ENCODE assay signal across 8 mouse cellular contexts in genomic region chr1:91574208-91574607, GRCm38 (mm10). TPM values are rescaled to one million over a fixed set of nuclear protein-coding genes. Genes with fewer than 3 reads are reported as not detected.
DNase-seq lines count a peak whose midpoint lies in the region; ATAC-seq lines count a peak whose summit lies in the region.

No protein-coding gene starts in this region.

- peak; percentile 63; the same call in 1 of the 2 replicates for ATAC-seq in embryonic facial prominence, embryonic 14.5 days (ENCODE audit: low read depth)

- 65% methylated on average over 3 of the region's 3 CpGs for WGBS in embryonic facial prominence, embryonic 14.5 days

- no peak overlapping the region for H3K4me2 ChIP-seq in embryonic facial prominence, embryonic 14.5 days (ENCODE audit: low read depth, low read length)

- H3K27ac ChIP-seq in embryonic facial prominence, embryonic 14.5 days (replicated peaks; ENCODE audit: low read depth, low read length), result no peak overlapping the region

- no peak overlapping the region for H3K4me3 ChIP-seq in embryonic facial prominence, embryonic 14.5 days (ENCODE audit: low read depth, low read length)

- H3K27me3 ChIP-seq in embryonic facial prominence, embryonic 14.5 days (replicated peaks; ENCODE audit: control insufficient read depth, insufficient read depth, low read length), result no peaks in the 10 kb centered on the region

- H3K36me3 ChIP-seq in embryonic facial prominence, embryonic 14.5 days (ENCODE audit: control insufficient read depth, insufficient read depth, low read length), result no peaks in the 10 kb centered on the region

- peak; percentile 22 for DNase-seq in cerebellum, adult 8-10 months
- DNase-seq in cerebellum, adult 11 months, result no peak
- peak; percentile 68 for DNase-seq in urinary bladder, postnatal 14 days (ENCODE audit: low spot score)
- DNase-seq in urinary bladder, adult 2 months (ENCODE audit: low spot score), result no peak
- DNase-seq in embryonic facial prominence, embryonic 14.5 days (ENCODE audit: low spot score), result peak; percentile 72
- DNase-seq in layer of hippocampus, adult 18-20 months (ENCODE audit: low spot score in 2 of 2), result peak; percentile 13 to 72
- peak; percentile 43 for DNase-seq in lung, postnatal 25 days (ENCODE audit: low spot score)
- peak; percentile 16 to 30 for DNase-seq in thymus, adult 18-20 months

- no peak overlapping the region for H3K9ac ChIP-seq in embryonic facial prominence, embryonic 14.5 days (ENCODE audit: low read depth, low read length)

- no peaks in the 10 kb centered on the region for H3K4me1 ChIP-seq in embryonic facial prominence, embryonic 14.5 days (ENCODE audit: control insufficient read depth, insufficient read depth, low read length)

- H3K9me3 ChIP-seq in embryonic facial prominence, embryonic 14.5 days (ENCODE audit: control insufficient read depth, low read length), result no peaks in the 10 kb centered on the region

RNA-seq across cellular contexts. Expression of gene Asb1, which starts 33.9 kb away (rescaled TPM):
- polyA plus RNA-seq in urinary bladder, adult 2 months (2012; rRNA removed), result 10.6 and 11.3 TPM in 2 replicates
- 8.0 TPM in 2 replicates for polyA plus RNA-seq in embryonic facial prominence, embryonic 14.5 days (2014; fragmentation: Nextera tagmentation; extraction: Ambion mirVana)
- 10 to 100 TPM; 39.9 to 43.5 TPM for total RNA-seq in layer of hippocampus, adult 18-20 months (2021)

Comparison
In these comparisons a context has a peak if more than half of its experiments do, and no peak if none do; other contexts are left out.
1. DNase-seq: peak in cerebellum, adult 8-10 months (single experiment), urinary bladder, postnatal 14 days (single experiment), embryonic facial prominence, embryonic 14.5 days (single experiment), layer of hippocampus, adult 18-20 months (2 of 2), lung, postnatal 25 days (single experiment) and thymus, adult 18-20 months (2 of 2); none in cerebellum, adult 11 months (single experiment) and urinary bladder, adult 2 months (single experiment).